Mouse (Mus musculus): ENCODE measurements around the gene Ppard. TPM values are rescaled to one million over a fixed set of nuclear protein-coding genes. Genes with fewer than 3 reads are reported as not detected.

Ppard gene
- total RNA-seq, 2 experiments from 2014 or later: 70.6 to 70.7 TPM

DNA sequence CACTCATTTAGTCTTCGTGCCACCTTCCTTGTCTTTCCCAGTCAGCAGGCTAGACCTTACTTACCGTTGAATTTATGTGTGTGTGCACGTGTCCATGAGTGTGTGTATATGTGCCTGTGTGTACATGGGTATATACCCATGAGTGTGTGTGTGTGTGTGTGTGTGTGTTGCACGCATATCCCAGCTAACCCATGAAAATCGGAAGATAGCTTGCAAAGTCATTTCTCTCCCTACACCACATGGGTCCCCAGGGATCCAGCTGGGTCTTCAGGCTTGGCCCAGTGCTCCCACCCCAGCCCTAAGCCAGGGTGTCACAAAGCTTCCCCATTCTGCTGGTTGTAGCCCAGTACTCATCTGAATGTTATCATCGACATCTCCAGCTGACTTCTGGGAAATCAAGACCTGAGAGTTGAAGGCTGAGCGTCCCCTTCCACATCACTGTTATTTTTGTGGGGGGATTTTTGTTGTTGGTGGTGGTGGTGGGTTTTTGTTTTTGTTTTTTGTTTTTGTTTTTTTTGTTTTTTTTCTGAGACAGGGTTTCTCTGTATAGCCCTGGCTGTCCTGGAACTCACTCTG lies 49.5 kb downstream of the Ppard start:
- no peak for DNase-seq (ENCODE audit: low spot score in 2 of 2)

DNA sequence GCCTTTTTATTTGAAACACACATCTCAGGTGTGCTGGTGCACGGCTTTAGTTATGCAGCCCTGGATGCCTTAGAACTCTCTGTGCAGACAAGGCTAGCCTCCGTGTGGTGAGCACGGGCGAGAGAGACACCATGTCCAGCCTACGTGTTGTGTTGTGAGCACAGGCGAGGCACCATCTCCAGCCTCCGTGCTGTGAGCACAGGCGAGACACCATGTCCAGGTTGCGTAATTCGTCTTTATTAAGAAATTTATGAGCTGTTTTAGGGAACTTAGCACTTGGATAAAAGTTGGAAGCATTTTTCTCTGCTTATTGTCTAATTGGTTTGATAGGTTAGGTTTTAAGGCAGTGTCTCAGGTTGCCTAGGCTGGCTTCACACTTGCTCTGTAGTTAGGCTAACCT lies 50.7 kb downstream of the Ppard start:
- no peak for DNase-seq (ENCODE audit: low spot score in 2 of 2)

DNA sequence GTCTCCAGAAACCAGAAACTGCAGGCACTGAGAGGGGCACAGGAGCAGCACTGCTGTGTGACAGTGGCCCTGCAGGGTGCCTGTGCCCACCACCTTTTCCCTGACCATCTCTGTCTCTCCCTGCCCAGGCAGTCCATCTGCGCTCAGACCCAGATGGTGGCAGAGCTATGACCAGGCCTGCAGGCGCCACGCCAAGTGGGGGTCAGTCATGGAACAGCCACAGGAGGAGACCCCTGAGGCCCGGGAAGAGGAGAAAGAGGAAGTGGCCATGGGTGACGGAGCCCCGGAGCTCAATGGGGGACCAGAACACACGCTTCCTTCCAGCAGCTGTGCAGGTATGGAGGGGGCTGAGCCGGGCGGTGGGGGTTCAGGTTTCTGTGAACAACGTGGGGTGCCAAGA lies 53.6 kb downstream of the Ppard start:
- no peak for DNase-seq (ENCODE audit: low spot score in 2 of 2)

DNA sequence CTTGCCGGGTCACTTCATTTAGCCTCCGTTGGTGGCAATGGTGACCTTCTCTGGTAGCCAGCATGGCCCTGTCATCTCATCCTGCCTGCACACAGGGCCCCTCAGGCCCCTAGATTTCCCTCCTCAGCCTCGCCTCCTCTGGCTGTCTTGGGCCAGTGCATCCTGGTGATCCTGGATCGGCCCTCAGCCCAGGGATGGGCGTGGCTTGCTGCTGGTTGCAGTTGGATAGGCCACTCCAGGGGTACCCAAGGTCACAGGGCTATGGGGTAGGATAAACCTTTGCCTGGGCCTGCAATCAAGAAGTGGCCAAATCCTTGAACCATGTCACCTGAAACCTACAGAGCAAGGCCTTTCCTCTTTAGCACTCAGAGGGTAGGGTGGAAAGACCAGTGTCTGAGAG lies 54.5 kb downstream of the Ppard start:
- no peak for DNase-seq (ENCODE audit: low spot score in 2 of 2)

DNA sequence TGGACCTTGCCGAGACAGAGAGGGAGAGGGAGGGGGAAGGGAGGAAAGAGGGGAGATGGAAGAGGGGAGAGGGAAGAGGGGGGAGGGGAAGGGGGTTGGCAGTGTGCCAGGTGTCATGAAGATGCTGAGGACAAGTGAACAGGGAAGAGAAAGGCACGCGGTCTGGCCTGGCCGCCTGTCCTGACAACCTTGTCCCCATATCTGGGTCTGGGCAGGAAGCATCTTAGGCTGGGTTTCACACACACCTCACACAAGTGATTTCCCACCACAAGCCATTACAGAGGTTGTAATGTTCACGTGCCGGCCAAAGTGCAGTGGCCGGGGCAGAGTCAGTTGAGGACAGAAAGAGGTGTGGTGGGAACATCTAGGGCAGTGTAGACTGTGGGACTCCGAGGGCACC lies 55.1 kb downstream of the Ppard start:
- no peak for DNase-seq (ENCODE audit: low spot score in 2 of 2)

DNA sequence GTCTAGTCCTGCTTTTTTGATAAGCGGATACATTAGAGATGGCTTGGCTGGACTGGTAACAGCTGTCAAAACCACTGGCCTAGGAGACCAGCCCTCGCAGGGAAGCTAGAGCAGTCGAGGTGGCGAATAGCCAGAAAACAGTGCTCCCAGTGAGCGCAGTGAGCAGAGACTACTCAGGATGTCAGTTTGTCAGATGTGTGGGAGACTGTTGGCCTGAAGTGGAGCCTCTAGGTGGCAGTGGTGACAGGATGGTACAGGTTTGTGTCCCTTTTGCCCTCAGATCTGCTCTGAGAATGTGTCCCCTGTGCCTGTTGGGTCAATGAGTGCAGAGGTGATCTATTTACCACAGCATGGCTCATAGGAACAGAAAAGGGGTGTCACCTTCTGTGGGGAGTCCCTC lies 55.5 kb downstream of the Ppard start:
- no peak for DNase-seq (ENCODE audit: low spot score in 2 of 2)

DNA sequence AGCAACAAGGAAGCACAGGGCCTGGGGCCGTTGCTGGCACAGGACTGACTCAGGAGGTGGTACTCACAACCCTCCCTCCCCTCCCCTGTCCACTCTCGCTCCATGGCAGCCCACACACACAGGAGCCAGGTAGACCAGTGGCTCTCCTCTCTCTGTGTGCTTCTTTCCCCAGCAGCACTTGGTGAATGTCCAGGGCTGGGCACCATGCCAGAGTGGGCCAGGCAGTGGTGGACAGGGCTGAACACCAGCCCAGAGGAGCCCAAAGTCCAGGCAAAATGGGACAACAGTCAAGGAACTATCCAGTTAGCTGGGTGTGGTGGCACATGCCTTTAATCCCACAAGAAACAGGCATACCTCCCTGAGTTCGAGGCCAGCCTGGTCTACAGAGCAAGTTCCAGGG lies 57.8 kb downstream of the Ppard start:
- peak; percentile 76 to 77 for DNase-seq (ENCODE audit: low spot score in 2 of 2)

DNA sequence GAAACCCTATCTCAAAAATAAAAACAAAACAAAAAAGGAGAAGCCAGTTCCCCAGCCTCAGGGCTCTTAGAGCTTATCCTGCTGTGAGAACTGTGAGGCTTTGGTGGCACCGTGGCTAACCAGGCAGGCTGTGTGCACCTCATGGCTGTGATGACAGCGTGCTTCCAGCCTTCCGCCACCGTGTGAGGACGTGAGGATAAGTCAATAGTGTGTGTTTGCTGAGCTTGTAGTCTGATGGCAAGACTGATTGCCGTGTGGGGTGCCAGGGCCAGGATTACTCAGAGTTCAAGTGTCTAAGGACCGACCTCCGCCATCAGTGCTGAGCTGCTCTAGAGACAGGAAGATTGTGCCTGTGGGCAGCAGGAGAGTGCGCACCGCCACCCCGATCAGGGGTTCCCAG lies 58.2 kb downstream of the Ppard start:
- DNase-seq (ENCODE audit: low spot score in 2 of 2): no peak

DNA sequence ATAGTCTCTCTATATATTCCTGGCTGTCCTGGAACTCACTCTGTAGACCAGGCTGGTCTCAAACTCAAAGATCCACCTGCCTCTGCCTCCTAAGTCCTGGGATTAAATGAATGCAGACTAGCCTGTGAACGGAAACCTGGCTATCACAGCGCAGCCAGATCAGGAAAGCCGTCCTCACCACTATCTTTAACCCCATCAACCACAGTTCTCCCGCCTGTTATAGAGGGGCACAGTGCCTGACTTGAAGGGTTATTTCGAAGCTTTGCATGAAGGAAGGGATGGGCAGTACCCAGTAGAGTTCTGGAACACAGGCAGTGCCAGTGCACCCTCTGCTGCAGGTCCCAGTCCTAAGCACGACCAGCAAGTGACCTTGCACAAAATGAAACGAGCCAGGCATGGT lies 58.8 kb downstream of the Ppard start:
- no peak for DNase-seq (ENCODE audit: low spot score in 2 of 2)

DNA sequence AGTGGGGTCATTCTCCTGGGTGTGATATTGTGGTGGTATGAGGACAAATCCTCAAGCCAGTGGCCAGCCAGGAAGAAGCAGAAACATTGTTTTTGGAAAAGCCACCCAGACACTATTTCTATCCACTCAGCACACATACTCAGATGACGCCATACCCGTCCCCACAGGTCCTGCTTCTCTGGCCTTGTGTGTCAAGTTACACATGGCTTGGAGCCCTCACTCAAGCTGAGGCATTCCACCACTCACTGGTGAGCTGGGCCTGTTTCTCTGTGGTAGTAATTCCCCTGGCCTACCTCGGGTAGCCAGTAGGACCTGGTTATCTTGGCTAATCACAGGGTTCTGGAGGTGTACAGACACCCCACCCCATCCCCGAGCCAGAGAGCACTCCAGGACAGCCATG lies 61.2 kb downstream of the Ppard start:
- DNase-seq (ENCODE audit: low spot score in 2 of 2): no peak

DNA sequence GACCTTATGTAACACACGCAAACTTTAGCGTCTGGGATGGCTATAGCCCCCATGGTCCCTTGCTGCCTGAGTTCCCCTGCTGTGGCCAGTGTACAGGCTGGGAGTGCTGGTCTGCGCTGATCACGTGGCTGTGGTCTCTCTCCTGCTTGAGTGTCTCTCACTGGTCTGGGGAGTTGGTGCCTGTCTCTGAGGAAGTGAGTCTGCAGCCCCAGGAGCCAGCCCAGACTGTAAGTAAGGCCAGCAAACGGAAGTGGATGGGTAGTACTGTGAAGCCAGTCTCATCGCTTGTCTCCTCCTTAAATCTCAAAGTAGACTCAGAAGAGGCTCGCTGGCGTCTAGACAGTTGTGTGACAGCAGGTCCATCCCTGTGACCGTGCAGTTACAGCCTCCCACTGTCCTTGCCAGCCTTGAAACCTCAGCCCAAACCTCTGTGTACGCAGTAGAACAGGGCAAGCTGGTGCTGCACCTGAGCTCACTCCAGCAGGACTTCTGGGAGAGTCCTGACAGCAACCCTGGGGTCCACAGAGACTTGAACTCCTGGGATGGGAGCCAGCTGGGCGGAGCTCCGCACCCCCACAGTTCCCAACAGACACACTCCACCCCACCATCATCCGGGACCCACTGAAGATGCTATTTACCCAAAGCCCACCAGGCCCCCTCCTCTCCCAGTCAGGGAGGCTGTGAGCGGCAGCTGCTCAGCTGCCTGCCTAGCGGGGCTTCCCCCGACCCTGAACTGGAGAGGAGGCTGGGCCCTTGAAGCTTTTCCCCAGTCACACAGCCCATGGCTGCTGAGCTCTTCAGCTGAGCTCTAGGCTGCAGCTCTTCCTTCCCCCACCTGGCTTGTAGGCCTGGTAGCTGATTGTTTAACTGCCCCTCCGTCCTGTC lies 62.2 kb downstream of the Ppard start:
- DNase-seq (ENCODE audit: low spot score in 2 of 2): no peak

DNA sequence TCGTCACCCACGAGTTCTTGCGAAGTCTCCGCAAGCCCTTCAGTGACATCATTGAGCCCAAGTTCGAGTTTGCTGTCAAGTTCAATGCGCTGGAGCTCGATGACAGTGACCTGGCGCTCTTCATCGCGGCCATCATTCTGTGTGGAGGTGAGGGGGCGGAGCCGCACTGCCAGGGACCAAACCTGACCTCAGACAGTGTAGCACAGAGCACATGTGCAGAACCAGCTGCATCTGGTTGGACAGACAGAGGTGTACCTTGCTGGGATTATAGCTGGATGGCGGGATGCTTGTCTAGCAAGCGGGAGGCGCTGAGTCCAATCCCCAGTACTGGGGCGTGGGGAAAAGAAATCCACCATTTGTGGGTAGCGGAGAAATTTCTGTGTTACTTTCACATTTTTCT lies 66.4 kb downstream of the Ppard start:
- no peak for DNase-seq (ENCODE audit: low spot score in 2 of 2)

DNA sequence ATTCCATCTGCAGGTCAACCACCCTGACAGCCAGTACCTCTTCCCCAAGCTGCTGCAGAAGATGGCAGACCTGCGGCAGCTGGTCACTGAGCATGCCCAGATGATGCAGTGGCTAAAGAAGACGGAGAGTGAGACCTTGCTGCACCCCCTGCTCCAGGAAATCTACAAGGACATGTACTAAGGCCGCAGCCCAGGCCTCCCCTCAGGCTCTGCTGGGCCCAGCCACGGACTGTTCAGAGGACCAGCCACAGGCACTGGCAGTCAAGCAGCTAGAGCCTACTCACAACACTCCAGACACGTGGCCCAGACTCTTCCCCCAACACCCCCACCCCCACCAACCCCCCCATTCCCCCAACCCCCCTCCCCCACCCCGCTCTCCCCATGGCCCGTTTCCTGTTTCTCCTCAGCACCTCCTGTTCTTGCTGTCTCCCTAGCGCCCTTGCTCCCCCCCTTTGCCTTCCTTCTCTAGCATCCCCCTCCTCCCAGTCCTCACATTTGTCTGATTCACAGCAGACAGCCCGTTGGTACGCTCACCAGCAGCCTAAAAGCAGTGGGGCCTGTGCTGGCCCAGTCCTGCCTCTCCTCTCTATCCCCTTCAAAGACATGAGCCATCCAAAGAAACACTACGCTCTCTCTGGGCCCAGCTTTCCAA lies 67.3 kb downstream of the Ppard start:
- no peak for DNase-seq (ENCODE audit: low spot score in 2 of 2)

DNA sequence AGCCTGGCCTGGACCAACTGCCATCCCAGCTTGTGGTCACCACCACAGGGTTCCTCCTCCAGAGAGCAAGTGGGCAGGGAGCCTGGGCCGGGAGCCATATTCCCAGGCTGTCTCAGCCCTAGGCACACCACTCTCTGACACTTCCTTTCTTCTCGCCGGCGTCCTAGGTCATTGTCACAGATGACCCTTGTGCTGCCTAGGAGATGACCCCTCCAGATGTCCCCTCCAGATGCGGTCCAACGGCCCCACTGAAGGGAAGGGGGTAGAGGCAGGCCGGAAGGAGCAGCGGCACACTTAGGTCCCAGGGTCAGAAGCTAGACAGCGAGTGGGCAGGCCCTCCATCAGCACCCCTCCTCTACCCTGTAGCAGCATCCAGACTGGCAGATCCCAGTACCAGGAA lies 67.8 kb downstream of the Ppard start:
- no peak for DNase-seq (ENCODE audit: low spot score in 2 of 2)

DNA sequence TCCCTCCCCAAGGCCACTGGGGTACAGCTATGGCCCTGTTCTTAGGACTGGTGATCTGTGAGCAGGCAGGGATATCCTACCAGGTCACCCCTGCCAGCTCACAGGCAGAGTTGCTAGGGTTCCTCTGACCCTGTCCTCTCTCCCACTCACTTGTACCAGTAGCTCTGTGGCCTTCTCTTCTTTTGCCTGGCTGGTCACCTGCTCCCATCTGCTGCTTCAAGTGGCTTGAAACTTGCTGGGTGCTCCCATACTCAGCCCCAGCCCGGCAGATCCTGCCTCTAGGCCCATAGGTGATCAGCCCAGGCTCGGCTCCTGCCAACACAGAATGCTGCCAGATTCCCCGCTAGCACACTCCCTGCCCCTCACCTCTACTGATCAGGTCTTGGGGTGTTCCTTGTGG lies 68.3 kb downstream of the Ppard start:
- DNase-seq (ENCODE audit: low spot score in 2 of 2): no peak

DNA sequence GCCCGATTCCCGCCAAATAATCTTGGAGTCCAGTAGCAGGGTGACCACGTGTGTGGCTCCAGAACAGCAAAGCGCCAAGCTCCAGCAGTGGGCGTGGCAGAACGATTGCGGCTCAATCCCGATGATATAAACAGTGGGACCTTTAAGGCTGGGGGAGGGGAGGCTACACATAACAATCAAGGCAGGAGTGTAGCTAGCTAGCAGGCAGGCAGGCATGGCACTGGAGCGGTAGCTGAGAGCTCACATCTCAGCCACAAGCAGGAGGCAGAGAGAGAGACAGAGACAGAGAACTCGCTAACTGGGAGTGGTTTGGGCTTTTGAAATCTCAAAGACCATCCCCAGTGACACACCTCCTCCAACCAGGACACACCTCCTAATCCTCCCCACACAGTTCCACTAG lies 72.7 kb downstream of the Ppard start:
- DNase-seq (ENCODE audit: low spot score in 2 of 2): no peak

DNA sequence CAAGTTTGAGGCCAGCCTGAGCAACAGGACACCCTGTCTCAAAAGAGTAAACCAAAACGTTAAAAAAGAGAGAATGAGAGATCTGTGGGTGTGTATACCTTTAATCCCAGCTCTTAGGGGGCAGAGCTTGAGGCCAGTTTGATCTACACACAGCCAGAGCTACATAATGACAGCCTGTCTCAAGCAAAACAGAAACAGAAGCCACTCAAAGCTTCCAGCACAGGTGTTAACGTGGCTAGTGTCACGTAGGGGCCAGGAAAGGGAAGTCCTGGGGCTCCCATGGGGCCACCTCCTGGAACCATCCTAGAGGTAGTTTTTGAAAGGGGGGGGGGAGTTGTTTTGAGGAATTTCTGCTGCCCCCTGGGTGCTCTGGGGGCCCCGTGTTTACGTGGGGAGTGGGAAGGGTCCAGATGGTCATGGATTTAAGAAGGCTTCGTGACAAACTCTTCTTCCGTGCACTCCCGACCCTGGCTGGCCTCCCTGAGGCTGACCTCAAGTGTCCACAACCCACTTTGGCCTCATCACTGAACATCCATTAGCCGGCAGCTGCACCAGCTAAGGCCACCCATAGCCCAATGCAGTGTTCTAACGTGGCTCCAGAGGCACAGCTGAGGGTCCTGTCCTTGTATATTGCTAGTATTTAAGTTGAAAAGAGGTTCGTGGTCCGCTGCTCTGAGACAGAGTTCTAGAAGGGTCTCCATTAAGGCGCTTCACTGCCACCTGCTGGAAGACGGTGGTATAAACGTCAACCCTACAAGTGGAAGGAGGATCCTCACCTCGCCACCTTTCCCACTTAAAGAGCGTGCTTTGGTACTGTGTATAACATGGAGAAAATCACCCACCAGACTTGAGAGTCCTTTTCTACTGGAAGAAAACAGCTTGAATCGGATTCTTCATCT lies 76.0 kb downstream of the Ppard start:
- peak; percentile 89 to 92 for DNase-seq (ENCODE audit: low spot score in 2 of 2)

DNA sequence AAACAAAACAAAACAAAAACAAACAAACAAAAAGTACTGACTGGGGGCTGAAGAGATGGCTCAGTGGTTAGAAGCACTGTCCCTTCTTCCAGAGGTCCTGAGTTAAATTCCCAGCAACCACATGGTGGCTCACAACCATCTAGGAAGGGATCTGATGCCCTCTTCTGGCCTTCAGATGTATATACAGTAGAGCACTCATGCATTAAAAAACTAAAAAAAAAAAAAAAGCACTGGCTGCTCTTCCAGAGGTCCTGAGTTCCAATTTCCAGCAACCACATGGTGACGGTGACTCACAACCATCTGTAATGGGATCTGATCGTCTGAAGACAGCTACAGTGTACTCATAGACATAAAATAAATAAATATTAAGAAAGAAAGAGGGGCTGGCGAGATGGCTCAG lies 78.3 kb downstream of the Ppard start:
- DNase-seq (ENCODE audit: low spot score in 2 of 2): no peak

DNA sequence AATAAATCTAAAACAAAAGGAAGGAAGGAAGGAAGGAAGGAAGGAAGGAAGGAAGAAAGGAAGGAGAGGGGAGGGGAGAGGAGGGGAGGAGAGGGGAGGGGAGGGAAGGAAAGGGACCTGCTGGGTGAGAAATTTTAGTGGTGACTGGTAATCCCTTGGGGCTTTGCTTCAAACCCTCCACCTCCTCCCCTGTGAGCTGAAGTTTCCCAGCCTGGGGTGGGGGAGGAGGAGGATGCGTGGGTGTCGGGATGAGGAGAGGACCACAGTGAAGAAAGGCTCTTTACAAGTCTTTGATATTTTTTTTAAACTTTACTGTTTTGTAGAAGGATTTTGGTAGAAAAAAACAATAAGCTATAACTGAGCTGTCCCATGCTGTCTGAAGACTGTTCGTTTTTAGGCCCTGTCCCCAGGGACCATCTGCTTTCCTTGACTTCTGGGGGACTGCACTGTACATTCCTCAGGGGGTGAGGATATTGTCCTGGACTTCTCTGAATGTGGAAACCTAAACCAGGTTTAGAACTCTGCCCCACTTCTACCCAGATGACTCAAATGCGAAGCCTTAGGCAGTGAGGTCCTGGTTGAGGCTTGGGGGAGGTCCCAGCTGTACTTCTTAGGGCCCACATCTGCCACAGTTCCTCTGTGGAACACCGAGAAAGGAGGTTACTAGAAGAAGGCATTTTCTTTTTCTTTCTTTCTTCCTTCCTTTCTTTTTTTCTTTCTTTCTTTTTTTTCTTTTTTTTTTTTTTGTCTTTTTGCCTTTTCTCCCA lies 79.0 kb downstream of the Ppard start:
- no peak for DNase-seq (ENCODE audit: low spot score in 2 of 2)

Data from adrenal gland, adult 18-20 months (tissue).